Mouse (Mus musculus): ENCODE results near the gene Inha.

GRCm38 (mm10) chr1:75503651-75503980, 3.3 kb upstream of the Inha start:
- no peak for TF ChIP-seq POLR2A (IDR thresholded peaks at IDR 0.05; ENCODE audit: extremely low read depth, insufficient read depth, low read length)
- no peak for TF ChIP-seq CTCF (IDR thresholded peaks at IDR 0.05; ENCODE audit: low read depth, low read length)

All from liver, adult 2 months (tissue).